Mouse (Mus musculus) liver, postnatal 0 days (tissue): ENCODE measurements at regions not wholly inside any gene's neighbourhood (a gene's known extent, or its start where the extent isn't known, plus 50 kb on each side); places are given as distances from the start of the nearest gene placed in this dataset.

ENCODE experiments used
- CTCF ChIP-seq: sonication (generic); IDR thresholded peaks from 2 replicates; pipeline ENCODE4 v1.5.1; 2016; ENCODE audit warnings: antibody characterized with exemption, low read depth
- EP300 ChIP-seq: IDR thresholded peaks from 2 replicates; pipeline ENCODE4 v1.6.1; 2016; ENCODE audit warnings: antibody characterized with exemption, low read depth, mild to moderate bottlenecking

GRCm38 (mm10) chr13:107396036-107396435, 374.1 kb upstream of the Kif2a start:
- TF ChIP-seq CTCF: no peak
- TF ChIP-seq EP300: no peak
